Mouse (Mus musculus) CH12.LX (cell line): Measurements from ENCODE around the gene Gm44579.

Experiments used
- CTCF ChIP-seq, 2 experiments: IDR thresholded peaks in 1 of 2; conservative IDR thresholded peaks in 1 of 2; 2 replicates each; pipeline ENCODE4 v1.5.1; 2011 to 2012; ENCODE audit warnings: low read depth in 2 of 2, low read length in 2 of 2, improper control_type of control experiment in 1 of 2, inconsistent platforms in 1 of 2, mild to moderate bottlenecking in 1 of 2, moderate library complexity in 1 of 2
- EP300 ChIP-seq: IDR thresholded peaks from 2 replicates; pipeline ENCODE4 v1.6.1; 2011; ENCODE audit warnings: low read length, improper control_type of control experiment

GRCm38 (mm10) chr15:98181132-98181711, 39.6 kb downstream of the Gm44579 start:
- TF ChIP-seq CTCF (conservative IDR thresholded peaks at IDR 0.05 in 1 of 2, IDR thresholded peaks at IDR 0.05 in 1 of 2; ENCODE audit: low read depth in 2 of 2, low read length in 2 of 2) (peak; percentile 35 to 96; a peak in 3 of 4 replicates), EP300 (no peak)
